Mouse (Mus musculus) stomach, postnatal 0 days (tissue): ENCODE results near the gene Zc3hav1l.

Experiments
- CTCF ChIP-seq: IDR thresholded peaks from 2 replicates; pipeline ENCODE4 v1.5.1; 2016; ENCODE audit warnings: antibody characterized with exemption, low read depth, mild to moderate bottlenecking, moderate library complexity
- EP300 ChIP-seq: optimal IDR thresholded peaks from 2 replicates; pipeline ENCODE3; 2016; ENCODE audit warnings: antibody characterized with exemption

DNA sequence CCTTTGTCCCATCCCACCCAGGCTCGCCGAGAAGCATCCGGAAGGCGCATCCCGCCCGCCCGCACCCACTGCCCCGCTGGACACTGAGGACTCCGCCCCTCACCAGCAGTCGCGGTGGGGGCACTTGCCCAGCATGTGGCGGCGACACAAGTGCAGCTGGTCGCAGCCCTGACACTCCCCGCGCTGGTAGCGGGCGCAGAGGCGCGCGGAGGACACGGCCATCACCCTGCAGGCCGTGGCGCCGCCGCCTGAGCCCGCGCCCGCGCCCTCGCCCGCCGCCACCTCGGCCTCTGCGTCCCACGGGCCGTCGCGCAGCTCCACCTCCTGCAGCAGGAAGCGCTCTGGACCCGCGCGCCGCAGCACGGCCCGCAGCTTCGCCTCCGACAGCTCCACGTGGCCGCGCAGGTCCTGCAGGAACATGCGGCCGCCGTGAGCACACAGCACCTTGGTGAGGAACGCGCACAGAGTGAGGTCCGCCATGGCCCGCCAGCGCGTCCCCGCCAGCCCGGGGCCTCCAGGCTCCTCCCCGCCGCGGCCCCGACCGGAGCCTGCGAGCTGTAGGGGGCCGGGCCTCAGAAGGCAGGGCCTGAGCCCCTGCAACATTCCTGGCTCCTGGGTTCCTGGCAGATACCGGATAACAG lies at the start of gene Zc3hav1l:
- TF ChIP-seq CTCF, result no peak
- no peak for TF ChIP-seq EP300
